Mouse (Mus musculus): ENCODE data around the gene Smg6. TPM values are rescaled to one million over a fixed set of nuclear protein-coding genes. Genes with fewer than 3 reads are reported as not detected.

The Smg6 gene
- total RNA-seq, 1 experiment, result 19.9 TPM

DNA sequence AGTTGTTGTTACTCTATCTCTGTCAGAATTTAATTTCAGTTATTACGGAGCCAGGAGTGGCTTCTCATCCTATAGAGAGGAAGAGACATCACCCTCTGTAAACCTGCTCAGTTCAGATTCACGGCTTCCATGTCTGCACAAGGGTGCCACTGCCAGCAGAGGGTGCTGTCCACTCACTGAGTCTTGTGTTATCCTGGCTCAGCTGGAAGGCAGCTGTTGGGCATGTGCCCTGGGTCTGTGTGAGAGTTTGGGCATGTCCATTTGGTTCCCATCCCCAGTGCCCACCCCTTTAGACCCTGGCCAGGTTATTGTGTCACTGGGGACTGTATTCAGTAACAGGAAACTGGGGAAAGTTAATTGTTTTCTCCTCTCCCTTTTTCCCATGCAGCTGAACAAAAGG is 55.8 kb downstream of the Smg6 start:
- H3K4me3 ChIP-seq (ENCODE audit: insufficient read depth in 1 of 2, low read depth in 1 of 2, low read length in 2 of 2, poor library complexity in 1 of 2, severe bottlenecking in 1 of 2), result no peak overlapping the region
- no peak overlapping the region for H3K27ac ChIP-seq (ENCODE audit: insufficient read depth, low read depth, low read length, poor library complexity, severe bottlenecking)
- no peak overlapping the region for H3K9ac ChIP-seq (ENCODE audit: insufficient read depth, low read depth, low read length, poor library complexity, severe bottlenecking)
- peak; percentile 58 for DNase-seq (ENCODE audit: low read depth, low spot score)
- in situ Hi-C loops (cut with MboI; ENCODE audit: low sequenced_read_pairs in 2 of 2, unreplicated experiment in 2 of 2), result no loop called here
- H3K4me1 ChIP-seq (ENCODE audit: control insufficient read depth in 2 of 2, insufficient read depth in 2 of 2, low read length in 2 of 2, poor library complexity in 1 of 2), result no peaks in the 10 kb centered on the region
- no peaks in the 10 kb centered on the region for H3K9me3 ChIP-seq (ENCODE audit: control insufficient read depth, insufficient read depth, low read depth, low read length)
- TF ChIP-seq ZNF384 (IDR thresholded peaks at IDR 0.05; ENCODE audit: low read depth, low read length) (no peak), CHD2 (IDR thresholded peaks at IDR 0.05; ENCODE audit: low read depth, low read length) (no peak), HCFC1 (IDR thresholded peaks at IDR 0.05; ENCODE audit: borderline replicate concordance, insufficient read depth, low read length) (no peak), ZC3H11A (IDR thresholded peaks at IDR 0.05; ENCODE audit: borderline replicate concordance, low read depth, low read length) (peak; percentile 87; the same call in 1 of the 2 replicates), MAFK (IDR thresholded peaks at IDR 0.05; ENCODE audit: insufficient read depth, low read depth, low read length) (no peak)
- H3K36me3 ChIP-seq (ENCODE audit: control insufficient read depth, insufficient read depth, low read length, poor library complexity, severe bottlenecking), result no peaks in the 10 kb centered on the region

DNA sequence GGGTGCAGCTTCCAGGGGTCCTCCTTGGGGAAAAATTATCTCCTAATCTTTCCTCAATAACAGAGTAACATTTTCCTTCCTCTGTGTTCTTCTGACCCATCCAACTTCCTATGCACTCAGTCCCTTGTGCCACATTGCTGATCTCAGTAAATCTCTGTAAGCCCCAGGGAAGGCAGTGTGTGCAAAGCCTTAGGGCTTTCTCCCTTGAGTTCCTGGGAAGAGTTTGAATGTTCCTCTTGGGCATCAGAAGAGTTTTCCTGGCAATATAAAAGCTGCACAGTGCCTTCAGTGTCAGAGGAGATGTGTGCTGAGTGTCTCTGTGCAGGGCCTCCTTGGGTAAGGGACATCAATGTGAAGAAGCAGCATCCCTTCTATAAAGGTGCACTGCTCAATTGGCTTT is 56.6 kb downstream of the Smg6 start:
- in situ Hi-C loops (cut with MboI; ENCODE audit: low sequenced_read_pairs in 2 of 2, unreplicated experiment in 2 of 2), result no loop called here
- Histone ChIP-seq H3K9me3 (ENCODE audit: control insufficient read depth, insufficient read depth, low read depth, low read length) (no peaks in the 10 kb centered on the region), H3K36me3 (ENCODE audit: control insufficient read depth, insufficient read depth, low read length, poor library complexity, severe bottlenecking) (no peaks in the 10 kb centered on the region), H3K27ac (ENCODE audit: insufficient read depth, low read depth, low read length, poor library complexity, severe bottlenecking) (no peak overlapping the region), H3K4me1 (ENCODE audit: control insufficient read depth in 2 of 2, insufficient read depth in 2 of 2, low read length in 2 of 2, poor library complexity in 1 of 2) (no peaks in the 10 kb centered on the region), H3K9ac (ENCODE audit: insufficient read depth, low read depth, low read length, poor library complexity, severe bottlenecking) (no peak overlapping the region), H3K4me3 (ENCODE audit: insufficient read depth in 1 of 2, low read depth in 1 of 2, low read length in 2 of 2, poor library complexity in 1 of 2, severe bottlenecking in 1 of 2) (no peak overlapping the region)
- no peak for DNase-seq (ENCODE audit: low read depth, low spot score)
- no peak for TF ChIP-seq HCFC1 (IDR thresholded peaks at IDR 0.05; ENCODE audit: borderline replicate concordance, insufficient read depth, low read length)
- TF ChIP-seq ZNF384 (IDR thresholded peaks at IDR 0.05; ENCODE audit: low read depth, low read length), result no peak

DNA sequence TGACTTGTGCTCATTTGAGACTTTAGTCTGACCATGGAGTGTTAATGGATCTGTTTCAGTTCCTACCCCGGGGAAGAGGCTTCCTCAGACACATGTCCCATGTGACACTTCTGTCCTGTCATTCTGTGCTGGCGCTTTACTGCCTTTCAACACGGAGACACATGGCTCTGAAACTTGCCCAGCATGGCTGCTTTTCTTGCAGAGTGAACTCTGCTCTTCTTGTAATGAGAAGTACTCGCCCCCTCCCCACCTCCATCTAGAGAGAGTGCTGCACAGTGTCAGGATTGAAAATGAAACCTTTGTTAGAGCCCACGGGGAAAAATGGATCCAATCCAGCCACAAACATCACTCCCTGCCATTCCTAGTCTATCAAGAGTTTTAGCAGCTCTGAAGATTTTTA is 62.5 kb downstream of the Smg6 start:
- no peaks in the 10 kb centered on the region for H3K9me3 ChIP-seq (ENCODE audit: control insufficient read depth, insufficient read depth, low read depth, low read length)
- no peak overlapping the region for H3K4me3 ChIP-seq (ENCODE audit: insufficient read depth in 1 of 2, low read depth in 1 of 2, low read length in 2 of 2, poor library complexity in 1 of 2, severe bottlenecking in 1 of 2)
- DNase-seq (ENCODE audit: low read depth, low spot score), result no peak
- H3K36me3 ChIP-seq (ENCODE audit: control insufficient read depth, insufficient read depth, low read length, poor library complexity, severe bottlenecking), result peaks cover 7% of the 10 kb centered on the region
- H3K27ac ChIP-seq (ENCODE audit: insufficient read depth, low read depth, low read length, poor library complexity, severe bottlenecking), result no peak overlapping the region
- no peak overlapping the region for H3K9ac ChIP-seq (ENCODE audit: insufficient read depth, low read depth, low read length, poor library complexity, severe bottlenecking)
- in situ Hi-C loops (cut with MboI; ENCODE audit: low sequenced_read_pairs in 2 of 2, unreplicated experiment in 2 of 2), result no loop called here
- TF ChIP-seq CHD2 (IDR thresholded peaks at IDR 0.05; ENCODE audit: low read depth, low read length), result no peak
- no peak for TF ChIP-seq ZNF384 (IDR thresholded peaks at IDR 0.05; ENCODE audit: low read depth, low read length)
- no peak for TF ChIP-seq MAFK (IDR thresholded peaks at IDR 0.05; ENCODE audit: insufficient read depth, low read depth, low read length)
- TF ChIP-seq ZC3H11A (IDR thresholded peaks at IDR 0.05; ENCODE audit: borderline replicate concordance, low read depth, low read length), result no peak
- TF ChIP-seq HCFC1 (IDR thresholded peaks at IDR 0.05; ENCODE audit: borderline replicate concordance, insufficient read depth, low read length), result no peak
- no peaks in the 10 kb centered on the region for H3K4me1 ChIP-seq (ENCODE audit: control insufficient read depth in 2 of 2, insufficient read depth in 2 of 2, low read length in 2 of 2, poor library complexity in 1 of 2)

DNA sequence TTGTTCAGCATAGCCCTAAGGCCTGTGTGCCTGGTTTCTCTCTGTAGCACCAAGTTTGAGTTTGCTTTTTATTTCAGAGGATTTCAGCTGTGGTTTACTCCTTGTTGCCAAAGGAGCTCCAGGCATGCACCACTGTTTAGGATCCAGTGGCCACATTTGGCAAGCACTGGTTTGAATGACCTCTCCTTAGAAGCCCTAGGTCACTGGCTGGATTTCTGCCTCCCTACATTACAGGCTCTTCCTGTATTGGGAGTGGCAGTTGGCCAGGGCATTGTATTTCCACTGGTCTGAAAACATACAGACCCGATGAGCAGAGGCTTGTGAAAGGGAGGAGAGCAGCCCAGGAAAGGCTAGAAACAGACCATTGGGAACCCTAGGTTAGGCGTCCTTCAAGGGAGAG is 63.4 kb downstream of the Smg6 start:
- in situ Hi-C loops (cut with MboI; ENCODE audit: low sequenced_read_pairs in 2 of 2, unreplicated experiment in 2 of 2), result no loop called here
- Histone ChIP-seq H3K27ac (ENCODE audit: insufficient read depth, low read depth, low read length, poor library complexity, severe bottlenecking) (no peak overlapping the region), H3K9ac (ENCODE audit: insufficient read depth, low read depth, low read length, poor library complexity, severe bottlenecking) (no peak overlapping the region), H3K36me3 (ENCODE audit: control insufficient read depth, insufficient read depth, low read length, poor library complexity, severe bottlenecking) (peaks cover 7% of the 10 kb centered on the region), H3K4me3 (ENCODE audit: insufficient read depth in 1 of 2, low read depth in 1 of 2, low read length in 2 of 2, poor library complexity in 1 of 2, severe bottlenecking in 1 of 2) (no peak overlapping the region), H3K4me1 (ENCODE audit: control insufficient read depth in 2 of 2, insufficient read depth in 2 of 2, low read length in 2 of 2, poor library complexity in 1 of 2) (no peaks in the 10 kb centered on the region), H3K9me3 (ENCODE audit: control insufficient read depth, insufficient read depth, low read depth, low read length) (no peaks in the 10 kb centered on the region)
- DNase-seq (ENCODE audit: low read depth, low spot score), result no peak
- TF ChIP-seq CHD2 (IDR thresholded peaks at IDR 0.05; ENCODE audit: low read depth, low read length) (no peak), MAFK (IDR thresholded peaks at IDR 0.05; ENCODE audit: insufficient read depth, low read depth, low read length) (no peak), ZC3H11A (IDR thresholded peaks at IDR 0.05; ENCODE audit: borderline replicate concordance, low read depth, low read length) (no peak), HCFC1 (IDR thresholded peaks at IDR 0.05; ENCODE audit: borderline replicate concordance, insufficient read depth, low read length) (no peak), ZNF384 (IDR thresholded peaks at IDR 0.05; ENCODE audit: low read depth, low read length) (no peak)

DNA sequence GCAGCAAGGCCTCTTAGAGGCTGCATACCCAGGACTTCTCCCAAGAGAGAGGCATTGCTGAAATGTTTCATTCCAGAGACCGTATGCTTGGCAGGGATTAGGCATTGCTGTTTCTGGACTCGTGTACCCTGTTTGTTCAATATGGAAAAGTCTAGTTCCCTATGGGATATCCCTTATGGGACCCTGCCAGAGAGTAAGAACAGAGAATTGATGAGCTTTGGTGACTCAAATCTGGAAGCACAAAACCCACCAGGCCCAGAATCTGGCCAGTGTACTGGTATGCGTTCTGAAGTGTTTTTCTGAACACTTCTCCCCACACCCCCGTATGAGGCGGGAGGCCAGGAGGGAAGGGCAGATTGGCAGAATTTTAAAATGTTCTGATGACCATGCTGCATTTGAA is 64.9 kb downstream of the Smg6 start:
- Histone ChIP-seq H3K36me3 (ENCODE audit: control insufficient read depth, insufficient read depth, low read length, poor library complexity, severe bottlenecking) (peaks cover 7% of the 10 kb centered on the region), H3K9ac (ENCODE audit: insufficient read depth, low read depth, low read length, poor library complexity, severe bottlenecking) (no peak overlapping the region), H3K27ac (ENCODE audit: insufficient read depth, low read depth, low read length, poor library complexity, severe bottlenecking) (no peak overlapping the region), H3K4me1 (ENCODE audit: control insufficient read depth in 2 of 2, insufficient read depth in 2 of 2, low read length in 2 of 2, poor library complexity in 1 of 2) (no peaks in the 10 kb centered on the region), H3K9me3 (ENCODE audit: control insufficient read depth, insufficient read depth, low read depth, low read length) (no peaks in the 10 kb centered on the region), H3K4me3 (ENCODE audit: insufficient read depth in 1 of 2, low read depth in 1 of 2, low read length in 2 of 2, poor library complexity in 1 of 2, severe bottlenecking in 1 of 2) (no peak overlapping the region)
- no peak for DNase-seq (ENCODE audit: low read depth, low spot score)
- TF ChIP-seq HCFC1 (IDR thresholded peaks at IDR 0.05; ENCODE audit: borderline replicate concordance, insufficient read depth, low read length) (no peak), ZC3H11A (IDR thresholded peaks at IDR 0.05; ENCODE audit: borderline replicate concordance, low read depth, low read length) (no peak), ZNF384 (IDR thresholded peaks at IDR 0.05; ENCODE audit: low read depth, low read length) (no peak), MAFK (IDR thresholded peaks at IDR 0.05; ENCODE audit: insufficient read depth, low read depth, low read length) (no peak), CHD2 (IDR thresholded peaks at IDR 0.05; ENCODE audit: low read depth, low read length) (no peak)
- in situ Hi-C loops (cut with MboI; ENCODE audit: low sequenced_read_pairs in 2 of 2, unreplicated experiment in 2 of 2), result no loop called here
